Mouse (Mus musculus) naive thymus-derived CD4-positive, alpha-beta T cell, adult 5 months (primary cell): ENCODE results near the gene Zfp653. TPM values are rescaled to one million over a fixed set of nuclear protein-coding genes. Genes with fewer than 3 reads are reported as not detected.

Source experiments
- polyA plus RNA-seq: library from polyadenylated mRNA; unstranded; fragments of 100-300 nt; shearing (Covaris generic); gene quantifications from one replicate; pipeline ENCODE4 v1.2.1, GENCODE M21; 2017

Zfp653 gene
- polyA plus RNA-seq, result 32.1 TPM

DNA sequence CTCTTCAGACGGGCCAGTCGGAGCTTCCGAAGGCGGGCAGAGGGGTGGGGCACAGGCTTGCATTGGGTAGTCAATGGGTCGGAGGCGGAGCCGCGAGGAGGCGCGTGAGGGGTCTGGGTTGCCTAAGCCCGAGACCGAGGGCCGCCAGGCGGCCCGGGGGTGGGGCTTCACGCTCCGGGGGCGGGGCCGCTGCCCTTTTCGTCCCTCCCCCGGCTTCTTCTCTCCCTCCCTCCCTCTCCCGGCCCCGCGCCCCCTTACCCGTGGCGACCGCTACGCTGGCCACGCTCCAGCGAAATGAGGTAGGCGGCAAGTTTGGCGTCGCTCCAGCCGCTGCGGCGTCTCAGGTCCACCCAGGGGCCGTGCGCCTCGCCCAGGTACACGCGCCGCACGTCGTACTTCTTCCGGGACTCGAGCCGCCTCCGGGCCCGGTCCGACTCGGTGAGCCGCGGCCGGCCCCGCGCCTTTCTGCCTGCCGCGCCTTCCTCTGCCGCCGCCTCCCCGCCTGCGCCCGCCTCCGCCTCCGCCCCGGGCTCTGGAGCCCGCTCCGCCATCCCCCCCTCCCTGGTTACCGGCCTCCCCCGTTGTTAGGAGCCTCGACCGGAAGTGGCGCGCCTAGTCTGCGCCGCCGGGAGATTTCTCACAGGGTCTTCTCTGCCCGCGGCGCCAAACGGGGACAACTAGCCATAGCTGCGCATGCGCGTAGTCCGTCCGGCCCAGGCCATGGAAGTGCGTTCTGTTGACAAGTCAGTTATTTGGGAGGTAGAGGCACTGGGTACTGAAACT is at the start of gene Zfp653, which contains the start of gene Gm49318:
Zfp653 (minus strand) TSS at position 586 of the 783 bp plus-strand sequence.
Gm49318 (minus strand) TSS at position 469 of the 783 bp plus-strand sequence.

DNA sequence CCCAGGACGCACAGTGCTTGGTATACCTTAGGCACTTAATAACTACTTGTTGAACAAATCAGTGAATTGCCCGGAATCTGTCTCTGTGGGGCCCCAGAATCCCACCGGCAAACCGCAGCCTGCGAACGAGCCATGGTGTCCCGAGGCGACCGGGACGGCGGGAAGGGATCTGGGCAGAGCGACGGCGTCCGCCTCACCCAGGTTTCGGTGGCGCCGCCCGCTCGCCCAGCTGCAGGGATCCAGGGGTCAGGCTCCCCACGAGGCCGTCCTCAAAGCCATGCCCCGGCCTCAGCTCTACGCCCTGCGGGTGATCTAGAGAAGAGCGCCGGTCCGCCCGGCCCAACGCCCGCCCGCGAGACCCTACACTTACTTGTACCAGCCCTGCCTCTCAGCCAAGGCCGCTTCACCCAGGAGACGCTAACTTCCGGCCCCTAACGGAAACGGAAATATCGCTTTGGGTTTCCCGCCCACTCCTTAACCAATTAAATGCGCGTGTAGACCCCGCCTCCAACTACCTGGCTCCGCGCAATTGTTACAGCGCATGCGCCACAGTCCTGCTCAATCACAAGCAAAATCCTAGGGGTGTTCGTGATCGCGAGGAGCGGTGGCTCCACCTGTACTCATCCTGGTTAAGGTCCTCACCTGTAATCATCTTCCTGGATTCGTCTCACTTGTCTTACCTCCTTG is 45.7 kb upstream of the Zfp653 start, which contains the start of gene Elof1:
Elof1 (minus strand) TSS at position 433 of the 687 bp plus-strand sequence.

DNA sequence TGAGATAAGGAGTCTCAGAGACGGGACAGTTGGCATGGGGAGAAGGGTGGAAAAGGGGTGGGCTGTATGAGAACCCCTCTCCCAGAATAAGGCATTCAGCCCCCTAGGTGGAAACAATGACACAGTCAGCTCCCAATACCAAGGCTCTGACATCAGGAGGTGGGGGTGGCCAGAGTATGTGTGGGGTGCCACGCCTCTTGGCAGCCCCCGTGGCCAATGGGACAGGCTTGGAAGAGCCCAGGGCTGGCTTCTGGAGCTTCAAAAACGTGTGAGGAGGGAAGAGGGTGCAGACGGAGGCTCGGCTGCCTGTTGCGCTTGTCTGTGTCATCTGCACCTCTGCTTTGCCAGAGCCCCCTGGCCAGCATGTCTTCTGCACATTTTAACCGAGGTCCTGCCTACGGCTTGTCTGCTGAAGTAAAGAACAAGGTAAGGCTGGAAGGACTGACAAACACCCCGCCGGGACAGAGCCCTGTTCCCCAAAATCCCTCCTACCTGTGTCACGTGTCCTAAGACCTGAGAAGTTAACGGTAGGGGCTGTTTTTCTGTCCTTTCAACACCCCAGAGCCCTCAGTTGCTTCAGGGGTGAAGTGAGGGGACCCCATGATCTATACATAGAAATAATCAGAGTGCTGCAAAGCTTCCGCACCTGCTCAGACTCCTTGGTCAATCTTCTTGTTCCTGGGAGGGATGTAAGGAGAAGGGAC is 28.0 kb upstream of the Zfp653 start, which contains the start of gene Cnn1:
Cnn1 (plus strand) TSS at position 224 of the 704 bp plus-strand sequence.

DNA sequence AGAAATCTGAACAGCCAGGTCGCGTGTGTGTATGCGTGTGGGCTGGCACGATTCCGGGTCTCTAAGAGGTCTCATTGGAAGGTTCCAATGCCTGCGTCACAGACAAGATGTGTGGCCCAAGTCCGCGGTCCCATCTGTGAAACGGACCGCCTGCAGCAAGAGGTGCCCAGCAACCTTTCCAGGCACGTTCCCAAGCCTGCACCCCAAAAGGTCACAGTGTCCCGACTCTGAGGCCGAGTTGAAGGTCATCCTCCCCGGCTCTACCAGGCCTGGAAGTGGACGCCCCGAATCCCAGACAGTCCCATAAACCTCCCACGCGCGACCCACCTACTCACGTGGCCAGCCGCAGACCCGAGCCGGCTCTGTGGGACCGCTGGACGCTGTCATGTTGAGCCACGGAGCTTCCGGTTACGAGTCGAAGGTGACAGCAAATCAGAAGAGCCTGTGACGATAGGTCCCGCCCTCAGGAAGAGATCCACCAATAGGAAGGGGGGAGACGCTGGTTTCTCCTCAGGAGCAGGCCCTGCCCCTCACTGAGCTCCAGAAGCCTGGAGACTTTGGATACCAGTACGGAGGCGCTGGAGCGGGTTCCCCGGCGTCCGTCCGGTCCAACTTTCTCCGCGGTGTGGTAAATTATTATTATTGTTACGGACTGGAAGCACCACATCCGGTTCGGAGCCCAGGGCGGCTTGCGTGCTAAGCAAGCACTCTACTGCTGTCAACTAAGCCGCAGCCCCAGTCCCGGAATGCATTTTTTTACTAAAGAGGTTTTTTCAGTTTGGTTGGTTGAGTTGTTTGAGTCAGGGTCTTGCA is 14.1 kb upstream of the Zfp653 start, which contains the start of gene Ecsit:
Ecsit (minus strand) TSS at position 417 of the 813 bp plus-strand sequence.

DNA sequence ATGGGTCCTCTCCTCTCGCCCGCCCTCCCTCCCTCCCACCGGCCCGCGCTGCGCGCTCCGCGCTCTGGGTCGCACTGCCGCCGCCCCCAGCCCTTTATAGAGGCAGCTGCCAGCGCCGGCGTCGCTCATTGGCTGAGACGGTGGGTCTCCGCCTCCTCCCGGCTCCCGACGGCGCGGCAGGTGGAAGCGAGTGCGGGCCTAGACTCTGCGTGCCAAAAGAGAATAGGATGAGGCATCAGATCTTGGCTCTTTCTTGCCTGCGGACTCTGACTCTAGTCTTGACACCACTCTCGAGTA is 19.3 kb downstream of the Zfp653 start, which contains the start of gene Elavl3:
Elavl3 (minus strand) TSS at position 66 of the 297 bp plus-strand sequence.

Other genes starting within 250 kb of the Zfp653 start
- not detected for gene Angptl8, start 235.9 kb downstream of the Zfp653 start, polyA plus RNA-seq
- 1.3 TPM for gene Dock6, start 218.7 kb downstream of the Zfp653 start, polyA plus RNA-seq
- gene Rab3d, start 153.2 kb downstream of the Zfp653 start, polyA plus RNA-seq, result 9.3 TPM
- gene Ccdc159, start 143.9 kb downstream of the Zfp653 start, polyA plus RNA-seq, result not detected
- gene Tmem205, start 143.8 kb downstream of the Zfp653 start, polyA plus RNA-seq, result not detected
- gene Plppr2, start 134.3 kb downstream of the Zfp653 start, polyA plus RNA-seq, result 0.40 TPM
- gene Swsap1, start 115.6 kb downstream of the Zfp653 start, polyA plus RNA-seq, result 5.6 TPM
- gene Epor, start 107.9 kb downstream of the Zfp653 start, polyA plus RNA-seq, result not detected
- not detected for gene Rgl3, start 81.9 kb downstream of the Zfp653 start, polyA plus RNA-seq
- not detected for gene Ccdc151, start 68.7 kb downstream of the Zfp653 start, polyA plus RNA-seq
- gene Prkcsh, start 68.6 kb downstream of the Zfp653 start, polyA plus RNA-seq, result 65.6 TPM
- not detected for gene Elavl3, start 19.4 kb downstream of the Zfp653 start, polyA plus RNA-seq
- not detected for gene Gm49318, start 117 bp downstream of the Zfp653 start, polyA plus RNA-seq
- gene Ecsit, start 14.1 kb upstream of the Zfp653 start, polyA plus RNA-seq, result 39.9 TPM
- not detected for gene Cnn1, start 27.8 kb upstream of the Zfp653 start, polyA plus RNA-seq
- 22.8 TPM for gene Elof1, start 45.8 kb upstream of the Zfp653 start, polyA plus RNA-seq
- gene Acp5, start 64.3 kb upstream of the Zfp653 start, polyA plus RNA-seq, result 256 TPM
- 14.0 TPM for gene Pigyl, start 85.5 kb upstream of the Zfp653 start, polyA plus RNA-seq
- gene Zfp872, start 116.7 kb upstream of the Zfp653 start, polyA plus RNA-seq, result not detected
- 68.4 TPM for gene Zfp809, start 154.3 kb upstream of the Zfp653 start, polyA plus RNA-seq
- gene Zfp599, start 188.5 kb upstream of the Zfp653 start, polyA plus RNA-seq, result 0.88 TPM
- gene Zfp810, start 236.3 kb upstream of the Zfp653 start, polyA plus RNA-seq, result 14.0 TPM